Mouse (Mus musculus): ENCODE measurements around the gene 4931409K22Rik.

Gene 4931409K22Rik

DNA sequence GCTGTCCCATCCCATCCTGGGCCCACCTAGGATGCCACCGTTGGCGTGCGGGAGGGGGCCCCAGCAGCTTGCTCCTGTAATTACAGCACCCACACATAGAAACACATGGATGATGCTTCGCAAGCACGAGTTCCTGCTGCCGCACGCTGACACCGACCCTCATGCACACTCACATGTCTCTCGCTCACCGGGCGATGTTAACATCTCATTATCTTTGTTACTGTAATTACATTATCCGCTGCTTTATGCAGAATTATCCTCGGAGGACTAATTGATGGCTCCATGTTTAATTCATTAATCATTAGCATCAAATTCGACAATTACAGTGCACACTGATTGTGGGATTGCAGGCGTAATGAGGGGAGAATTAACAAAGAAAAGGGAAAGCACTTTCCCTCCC, 61.6 kb downstream of the 4931409K22Rik start:
- DNase-seq, result no peak
